Mouse (Mus musculus) thymus, postnatal 0 days (tissue): ENCODE data around the gene Ptrhd1. TPM values are rescaled to one million over a fixed set of nuclear protein-coding genes. Genes with fewer than 3 reads are reported as not detected.

ENCODE experiments used
- DNase-seq: peaks from one replicate; pipeline ENCODE4 v3.0.0-alpha.2; 2015; ENCODE audit warnings: low spot score
- polyA plus RNA-seq: library from polyadenylated mRNA; unstranded; fragments of >200 nt; fragmentation: Nextera tagmentation; extraction: Ambion mirVana; gene quantifications from 2 replicates; pipeline ENCODE4 v1.2.1, GENCODE M21; 2015

The Ptrhd1 gene
- polyA plus RNA-seq, 1 experiment from 2014 or later, result 6.8 TPM

DNA sequence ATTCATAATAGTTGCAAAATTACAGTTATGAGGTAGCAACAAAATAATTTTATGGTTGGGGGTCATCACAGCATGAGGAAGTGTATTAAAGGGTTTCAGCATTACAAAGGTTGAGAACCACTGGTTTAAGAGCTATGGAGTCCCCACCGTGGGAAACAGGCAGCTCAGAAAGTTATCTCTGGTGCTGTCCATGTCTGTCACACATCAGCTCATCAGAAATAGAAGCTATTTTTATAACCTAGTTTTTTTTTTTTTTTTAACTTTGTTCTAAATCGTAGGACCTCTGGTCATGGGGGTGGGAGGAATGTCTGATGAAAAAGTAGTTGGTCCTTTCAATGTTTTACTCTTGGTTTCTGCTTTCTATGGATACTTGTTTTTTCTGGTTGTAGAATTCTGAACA lies 10.0 kb downstream of the Ptrhd1 start:
- no peak for DNase-seq

- no peak for DNase-seq
These were observed 11.9 kb downstream of the Ptrhd1 start for GRCm38 (mm10) chr12:4245742-4246141.

DNA sequence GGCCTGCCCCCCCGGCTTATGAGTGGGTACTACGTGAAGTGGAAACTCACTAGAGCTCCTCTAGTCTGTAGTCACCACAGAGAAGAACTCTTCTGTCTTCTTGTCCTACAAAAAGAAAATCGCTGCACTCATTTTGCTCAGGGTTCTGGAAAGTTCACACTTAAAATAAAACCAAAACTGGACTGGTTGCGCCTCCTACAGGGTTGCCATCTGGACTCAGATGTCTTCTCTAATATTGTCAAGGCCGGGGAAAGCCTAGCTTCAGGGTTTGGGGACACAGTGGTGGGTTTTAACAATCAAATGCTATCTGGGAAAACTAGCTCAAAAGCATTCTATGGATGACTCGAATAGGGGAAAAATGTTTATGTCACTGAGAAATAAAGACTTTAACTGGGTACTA lies 16.0 kb downstream of the Ptrhd1 start:
- DNase-seq, result no peak

DNA sequence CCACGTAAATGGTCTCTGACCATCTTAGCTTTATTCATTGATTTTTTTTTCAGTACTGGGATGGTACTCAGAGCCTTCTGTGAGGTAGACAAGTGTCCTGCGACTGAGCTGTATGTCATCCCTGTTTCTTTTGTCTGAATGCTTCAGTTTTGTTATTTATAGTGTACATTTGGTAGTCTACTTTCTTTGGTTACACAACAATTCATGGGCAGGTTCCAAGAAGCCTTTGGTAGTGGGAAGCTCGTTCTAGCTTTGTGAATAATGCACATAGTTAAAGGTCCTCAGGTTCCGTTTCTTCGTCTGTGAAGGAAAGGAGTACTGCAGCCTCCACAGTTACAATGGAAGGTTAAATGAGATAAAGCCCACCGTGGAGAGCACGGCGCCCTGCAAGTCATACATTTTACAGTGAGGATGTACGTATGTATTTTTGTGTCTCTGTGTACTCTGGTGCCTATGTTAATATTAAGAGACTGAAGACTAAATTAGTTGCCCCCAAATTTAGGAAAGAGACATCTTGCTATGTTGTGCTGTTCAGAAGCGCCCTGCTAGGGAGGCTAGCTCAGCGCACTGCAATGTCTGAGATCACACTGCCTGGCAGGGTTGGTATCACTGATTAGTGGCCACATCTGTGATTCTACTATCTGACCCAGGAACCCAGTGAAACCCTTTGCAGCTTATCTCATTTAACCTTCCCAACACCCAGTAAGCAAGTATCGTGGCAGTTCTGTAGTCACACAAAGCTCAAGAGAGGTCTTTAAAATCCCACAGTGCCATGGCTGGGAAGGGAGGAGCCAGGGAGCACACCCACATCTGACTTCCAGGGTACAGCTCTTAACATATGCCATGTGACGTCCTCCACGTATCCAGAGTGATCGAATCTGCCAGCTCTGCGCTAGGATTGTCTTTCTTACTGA lies 19.2 kb downstream of the Ptrhd1 start:
- no peak for DNase-seq

DNA sequence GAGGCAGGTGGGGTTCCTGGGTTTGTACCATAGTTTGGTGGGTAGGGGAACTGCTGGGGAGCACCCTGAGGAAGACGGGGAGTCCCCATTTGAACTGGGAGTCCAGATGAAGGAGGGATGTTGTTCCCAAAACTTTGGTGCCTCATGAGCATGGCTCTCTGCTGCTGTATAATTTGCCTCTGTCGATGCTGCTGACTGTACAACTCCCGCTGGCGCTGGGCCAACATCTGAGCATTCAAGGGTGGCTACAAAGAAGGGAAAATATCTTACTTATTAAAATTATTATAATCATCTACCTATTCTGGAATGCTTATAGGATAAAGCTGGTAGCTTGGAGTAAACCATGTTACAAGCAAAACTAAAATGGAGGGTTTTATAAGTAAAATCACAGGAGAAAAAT lies 33.9 kb downstream of the Ptrhd1 start:
- no peak for DNase-seq

DNA sequence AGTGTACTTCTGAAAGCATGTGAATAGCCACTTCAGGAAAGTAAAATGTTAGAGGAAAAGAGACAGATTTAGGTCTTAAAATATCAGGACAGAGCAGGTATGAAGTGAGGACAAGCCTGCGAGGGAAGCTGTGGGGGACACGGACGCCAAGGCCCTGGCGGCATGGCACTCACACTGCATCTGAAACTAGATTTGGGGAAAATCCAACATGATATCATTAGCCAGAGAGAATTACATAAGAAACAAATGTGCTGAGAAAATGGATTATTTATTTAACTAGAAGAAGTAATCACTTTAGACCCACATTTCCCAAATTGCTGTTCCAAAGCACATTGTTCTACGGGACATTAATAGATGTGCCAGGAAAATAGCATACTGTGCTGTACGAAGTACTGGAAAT lies 37.3 kb downstream of the Ptrhd1 start:
- no peak for DNase-seq

- DNase-seq, result no peak
These were observed 45.3 kb downstream of the Ptrhd1 start for GRCm38 (mm10) chr12:4278978-4279755.

GRCm38 (mm10) chr12:4279878-4280277 lies 46.1 kb downstream of the Ptrhd1 start:
- no peak for DNase-seq

GRCm38 (mm10) chr12:4285186-4285585 lies 51.4 kb downstream of the Ptrhd1 start:
- DNase-seq, result no peak

Other genes starting within 250 kb of the Ptrhd1 start
- 0.65 and 0.77 TPM in 2 replicates for gene Efr3b, start 195.1 kb upstream of the Ptrhd1 start, polyA plus RNA-seq
- gene Dnajc27, start 151.4 kb upstream of the Ptrhd1 start, polyA plus RNA-seq, result 3.4 and 4.0 TPM in 2 replicates
- 6.3 and 6.8 TPM in 2 replicates for gene Adcy3, start 100.9 kb upstream of the Ptrhd1 start, polyA plus RNA-seq
- gene Cenpo, start 267 bp downstream of the Ptrhd1 start, polyA plus RNA-seq, result 25.9 and 28.1 TPM in 2 replicates
- 5.9 and 7.6 TPM in 2 replicates for gene Ncoa1, start 243.2 kb downstream of the Ptrhd1 start, polyA plus RNA-seq